Mouse (Mus musculus) forebrain, embryonic 13.5 days (tissue): Measurements from ENCODE around the gene Smc1b. TPM values are rescaled to one million over a fixed set of nuclear protein-coding genes. Genes with fewer than 3 reads are reported as not detected.

Experiments used
- ATAC-seq: fragments of 200-750 bp; cut with Nextera tagmentation; 2 replicates; pipeline ENCODE4 v1.8.0; 2017
- H3K27ac ChIP-seq: fragments of 300-500 bp; sonication (generic); 2 replicates; pipeline ENCODE4 v1.5.1; 2015; ENCODE audit warnings: inconsistent platforms, mild to moderate bottlenecking, moderate library complexity
- H3K27me3 ChIP-seq: fragments of 300-500 bp; sonication (generic); 2 replicates; pipeline ENCODE4 v1.6.1; 2015; ENCODE audit warnings: mild to moderate bottlenecking, inconsistent platforms
- H3K36me3 ChIP-seq: fragments of 300-500 bp; sonication (generic); 2 replicates; pipeline ENCODE4 v1.6.1; 2015; ENCODE audit warnings: mild to moderate bottlenecking, inconsistent platforms; ENCODE audit not compliant: poor library complexity, severe bottlenecking
- H3K4me1 ChIP-seq: fragments of 300-500 bp; sonication (generic); 2 replicates; pipeline ENCODE4 v1.6.1; 2015; ENCODE audit warnings: inconsistent platforms
- H3K4me2 ChIP-seq: fragments of 300-500 bp; sonication (generic); 2 replicates; pipeline ENCODE4 v1.6.1; 2015; ENCODE audit warnings: inconsistent platforms, mild to moderate bottlenecking, moderate library complexity
- H3K4me3 ChIP-seq: fragments of 300-500 bp; sonication (generic); 2 replicates; pipeline ENCODE4 v1.5.1; 2015; ENCODE audit warnings: mild to moderate bottlenecking, inconsistent platforms
- H3K9ac ChIP-seq: fragments of 300-500 bp; sonication (generic); 2 replicates; pipeline ENCODE4 v1.6.1; 2015; ENCODE audit warnings: mild to moderate bottlenecking, inconsistent platforms
- H3K9me3 ChIP-seq: fragments of 300-500 bp; sonication (generic); replicated peaks from 2 replicates; pipeline ENCODE4 v1.6.1; 2016; ENCODE audit warnings: inconsistent platforms
- WGBS: fragments of 180-500 bp; shearing (Covaris S2); methylation state at CpG from one replicate; pipeline ENCODE4 v1.1.7; 2015; 5-methylcytosine and 5-hydroxymethylcytosine counted together
- polyA plus RNA-seq: library from polyadenylated mRNA; unstranded; fragments of >200 nt; fragmentation: Nextera tagmentation; extraction: Ambion mirVana; gene quantifications from 2 replicates; pipeline ENCODE4 v1.2.1, GENCODE M21; 2015

Smc1b gene
- polyA plus RNA-seq, 1 experiment from 2014 or later = 0.21 TPM

GRCm38 (mm10) chr15:85072651-85073050 lies 59.1 kb downstream of the Smc1b start:
- H3K9me3 ChIP-seq = no peaks in the 10 kb centered on the region
- WGBS = 87% methylated on average over 2 of the region's 2 CpGs
- H3K4me1 ChIP-seq = no peaks in the 10 kb centered on the region
- no peak overlapping the region for H3K27ac ChIP-seq
- no peak overlapping the region for H3K9ac ChIP-seq
- no peak overlapping the region for H3K4me3 ChIP-seq
- H3K27me3 ChIP-seq = peaks cover 11% of the 10 kb centered on the region
- H3K4me2 ChIP-seq = no peak overlapping the region
- H3K36me3 ChIP-seq = no peaks in the 10 kb centered on the region
- no peak for ATAC-seq

- no peak for ATAC-seq
- no peaks in the 10 kb centered on the region for H3K4me1 ChIP-seq
- no peak overlapping the region for H3K4me2 ChIP-seq
- no peaks in the 10 kb centered on the region for H3K9me3 ChIP-seq
- peaks cover 8% of the 10 kb centered on the region; the same call in 1 of the 2 replicates for H3K27me3 ChIP-seq
- no peaks in the 10 kb centered on the region for H3K36me3 ChIP-seq
- no peak overlapping the region for H3K9ac ChIP-seq
- WGBS = 35% methylated on average over 2 of the region's 2 CpGs
- H3K27ac ChIP-seq = no peak overlapping the region
- H3K4me3 ChIP-seq = no peak overlapping the region
Observed at GRCm38 (mm10) chr15:85070561-85070960, 61.2 kb downstream of the Smc1b start.

GRCm38 (mm10) chr15:85063421-85063820 lies 68.3 kb downstream of the Smc1b start:
- Histone ChIP-seq H3K27me3 (no peaks in the 10 kb centered on the region), H3K4me3 (no peak overlapping the region), H3K9me3 (no peaks in the 10 kb centered on the region), H3K4me1 (no peaks in the 10 kb centered on the region), H3K4me2 (no peak overlapping the region), H3K9ac (no peak overlapping the region), H3K36me3 (peaks cover 23% of the 10 kb centered on the region), H3K27ac (no peak overlapping the region)
- WGBS = 89% methylated on average over 2 of the region's 2 CpGs
- ATAC-seq = no peak

DNA sequence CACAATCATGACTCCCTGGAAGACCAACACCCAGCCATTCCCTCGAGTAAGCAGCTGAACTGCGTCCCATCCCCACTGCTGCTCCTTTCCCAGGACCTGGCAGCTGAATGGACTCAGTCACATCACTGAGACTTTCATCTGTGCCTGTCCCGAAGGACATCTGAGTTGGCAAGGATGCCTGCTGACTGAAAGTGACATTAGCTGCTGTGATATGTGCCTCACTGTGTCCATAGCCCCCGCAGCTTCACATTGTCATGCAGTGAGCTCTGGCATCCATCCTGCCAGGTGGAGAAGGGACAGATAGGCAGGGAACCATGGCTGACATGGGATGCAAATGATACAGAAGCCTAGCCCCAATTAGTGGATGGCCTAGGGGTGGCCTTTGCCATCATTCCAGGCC lies 76.6 kb downstream of the Smc1b start:
- 83% methylated on average over 4 of the region's 4 CpGs for WGBS
- Histone ChIP-seq H3K9ac (no peak overlapping the region), H3K9me3 (no peaks in the 10 kb centered on the region), H3K4me3 (no peak overlapping the region), H3K4me1 (no peaks in the 10 kb centered on the region), H3K36me3 (peaks cover 45% of the 10 kb centered on the region), H3K4me2 (no peak overlapping the region), H3K27me3 (no peaks in the 10 kb centered on the region), H3K27ac (no peak overlapping the region)
- no peak for ATAC-seq

GRCm38 (mm10) chr15:85054098-85054497 lies 77.7 kb downstream of the Smc1b start:
- H3K4me3 ChIP-seq = no peak overlapping the region
- no peak overlapping the region for H3K4me2 ChIP-seq
- no peak overlapping the region for H3K27ac ChIP-seq
- no peaks in the 10 kb centered on the region for H3K9me3 ChIP-seq
- no peaks in the 10 kb centered on the region for H3K4me1 ChIP-seq
- H3K9ac ChIP-seq = no peak overlapping the region
- H3K36me3 ChIP-seq = peaks cover 52% of the 10 kb centered on the region
- H3K27me3 ChIP-seq = no peaks in the 10 kb centered on the region
- ATAC-seq = no peak
- 92% methylated on average over 3 of the region's 3 CpGs for WGBS

GRCm38 (mm10) chr15:85049758-85050157 lies 82.0 kb downstream of the Smc1b start:
- Histone ChIP-seq H3K4me3 (no peak overlapping the region), H3K27ac (no peak overlapping the region), H3K27me3 (0 out of 2 replicates have a peak, but pooled peaks cover 5% of the 10 kb centered on the region), H3K9ac (no peak overlapping the region), H3K36me3 (peaks cover 75% of the 10 kb centered on the region), H3K4me2 (no peak overlapping the region), H3K9me3 (no peaks in the 10 kb centered on the region), H3K4me1 (no peaks in the 10 kb centered on the region)
- no peak for ATAC-seq
- 84% methylated on average over 1 of the region's 1 CpGs for WGBS

DNA sequence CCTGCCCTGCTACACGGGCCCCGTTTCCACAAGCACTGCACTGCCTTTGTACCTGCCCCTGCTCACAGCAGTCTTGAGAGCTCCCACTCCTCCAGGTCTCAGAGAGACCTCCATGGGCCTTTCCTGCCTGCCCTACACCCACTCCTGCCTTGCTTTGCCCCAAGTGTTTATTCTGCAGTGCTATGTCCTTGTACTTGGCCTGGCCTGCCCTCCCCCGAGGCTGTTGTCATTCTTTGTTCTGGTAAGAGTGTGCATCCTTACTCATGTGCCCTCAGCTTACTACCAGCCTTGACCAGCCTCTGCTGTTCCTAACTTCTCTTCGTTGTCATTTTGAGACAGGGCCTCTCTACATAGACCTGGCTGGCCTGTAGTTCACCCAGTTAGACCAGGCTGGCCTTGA lies 83.9 kb downstream of the Smc1b start:
- 94% methylated on average over 4 of the region's 4 CpGs for WGBS
- H3K9ac ChIP-seq = no peak overlapping the region
- no peak overlapping the region for H3K4me3 ChIP-seq
- H3K36me3 ChIP-seq = peaks cover 63% of the 10 kb centered on the region
- H3K27ac ChIP-seq = no peak overlapping the region
- H3K9me3 ChIP-seq = no peaks in the 10 kb centered on the region
- H3K4me2 ChIP-seq = no peak overlapping the region
- no peak for ATAC-seq
- 0 out of 2 replicates have a peak, but pooled peaks cover 5% of the 10 kb centered on the region for H3K27me3 ChIP-seq
- peaks cover 10% of the 10 kb centered on the region for H3K4me1 ChIP-seq

GRCm38 (mm10) chr15:85046230-85046950 lies 85.4 kb downstream of the Smc1b start:
- ATAC-seq = no peak
- no peak overlapping the region for H3K9ac ChIP-seq
- H3K4me1 ChIP-seq = peaks cover 24% of the 10 kb centered on the region
- 0 out of 2 replicates have a peak, but pooled peaks cover 5% of the 10 kb centered on the region for H3K27me3 ChIP-seq
- WGBS = 92% methylated on average over 14 of the region's 14 CpGs
- no peaks in the 10 kb centered on the region for H3K9me3 ChIP-seq
- H3K27ac ChIP-seq = no peak overlapping the region
- no peak overlapping the region for H3K4me2 ChIP-seq
- peaks cover 50% of the 10 kb centered on the region for H3K36me3 ChIP-seq
- H3K4me3 ChIP-seq = no peak overlapping the region

GRCm38 (mm10) chr15:85043761-85044160 lies 88.0 kb downstream of the Smc1b start:
- H3K9ac ChIP-seq = no peak overlapping the region
- H3K4me3 ChIP-seq = no peak overlapping the region
- H3K27me3 ChIP-seq = 0 out of 2 replicates have a peak, but pooled peaks cover 12% of the 10 kb centered on the region
- H3K9me3 ChIP-seq = no peaks in the 10 kb centered on the region
- WGBS = 73% methylated on average over 5 of the region's 5 CpGs
- no peak for ATAC-seq
- H3K4me1 ChIP-seq = peaks cover 29% of the 10 kb centered on the region
- H3K27ac ChIP-seq = no peak overlapping the region
- peaks cover 28% of the 10 kb centered on the region for H3K36me3 ChIP-seq
- H3K4me2 ChIP-seq = no peak overlapping the region

- H3K4me3 ChIP-seq = no peak overlapping the region
- H3K27ac ChIP-seq = peak overlapping the region; percentile 65
- peak overlapping the region; percentile 1; the same call in 1 of the 2 replicates for H3K9ac ChIP-seq
- H3K4me1 ChIP-seq = peaks cover 34% of the 10 kb centered on the region
- H3K36me3 ChIP-seq = peaks cover 22% of the 10 kb centered on the region; the same call in 1 of the 2 replicates
- H3K4me2 ChIP-seq = peak overlapping the region; percentile 3; the same call in 1 of the 2 replicates
- WGBS = 54% methylated on average over 5 of the region's 5 CpGs
- H3K27me3 ChIP-seq = peaks cover 12% of the 10 kb centered on the region; the same call in 1 of the 2 replicates
- H3K9me3 ChIP-seq = no peaks in the 10 kb centered on the region
- no peak for ATAC-seq
Observed at GRCm38 (mm10) chr15:85043116-85043515, 88.6 kb downstream of the Smc1b start.

DNA sequence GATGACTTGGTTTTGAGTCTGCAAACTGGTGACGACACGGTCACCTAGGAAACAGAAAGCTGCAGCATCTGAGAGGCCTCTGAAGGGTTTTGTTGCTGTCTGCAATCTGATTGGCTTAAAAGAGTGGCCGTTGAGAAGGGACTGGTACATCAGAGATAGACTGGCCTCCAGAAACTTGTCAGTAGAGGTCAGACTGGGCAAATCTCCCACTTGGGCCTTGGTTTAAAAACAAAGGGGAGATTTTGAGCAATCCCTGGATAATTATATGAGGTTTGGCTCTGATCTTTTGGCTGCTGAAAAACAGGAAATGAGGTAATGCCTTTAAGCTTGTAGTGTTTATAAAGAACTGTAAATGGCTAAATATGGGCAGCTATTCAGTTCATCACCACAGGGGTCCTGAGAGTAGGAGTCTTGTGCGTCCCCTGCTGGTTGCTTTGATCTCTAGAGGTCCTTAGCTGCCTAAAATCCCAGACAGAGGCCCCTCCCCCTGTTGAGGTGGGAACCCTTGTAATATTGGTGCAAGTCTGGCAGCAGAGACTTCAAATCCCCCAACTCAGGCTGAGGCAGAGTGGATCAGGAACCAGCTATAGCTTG lies 89.3 kb downstream of the Smc1b start:
- Histone ChIP-seq H3K4me1 (peaks cover 41% of the 10 kb centered on the region), H3K4me2 (0 out of 2 replicates have a peak overlapping the region, but pooled peaks have one; percentile 3), H3K9ac (peak overlapping the region; percentile 1; the same call in 1 of the 2 replicates), H3K9me3 (no peaks in the 10 kb centered on the region), H3K27ac (peak overlapping the region; percentile 65), H3K4me3 (no peak overlapping the region), H3K36me3 (peaks cover 19% of the 10 kb centered on the region; the same call in 1 of the 2 replicates), H3K27me3 (peaks cover 12% of the 10 kb centered on the region; the same call in 1 of the 2 replicates)
- peak; percentile 86 for ATAC-seq
- 2% methylated on average over 4 of the region's 4 CpGs for WGBS

DNA sequence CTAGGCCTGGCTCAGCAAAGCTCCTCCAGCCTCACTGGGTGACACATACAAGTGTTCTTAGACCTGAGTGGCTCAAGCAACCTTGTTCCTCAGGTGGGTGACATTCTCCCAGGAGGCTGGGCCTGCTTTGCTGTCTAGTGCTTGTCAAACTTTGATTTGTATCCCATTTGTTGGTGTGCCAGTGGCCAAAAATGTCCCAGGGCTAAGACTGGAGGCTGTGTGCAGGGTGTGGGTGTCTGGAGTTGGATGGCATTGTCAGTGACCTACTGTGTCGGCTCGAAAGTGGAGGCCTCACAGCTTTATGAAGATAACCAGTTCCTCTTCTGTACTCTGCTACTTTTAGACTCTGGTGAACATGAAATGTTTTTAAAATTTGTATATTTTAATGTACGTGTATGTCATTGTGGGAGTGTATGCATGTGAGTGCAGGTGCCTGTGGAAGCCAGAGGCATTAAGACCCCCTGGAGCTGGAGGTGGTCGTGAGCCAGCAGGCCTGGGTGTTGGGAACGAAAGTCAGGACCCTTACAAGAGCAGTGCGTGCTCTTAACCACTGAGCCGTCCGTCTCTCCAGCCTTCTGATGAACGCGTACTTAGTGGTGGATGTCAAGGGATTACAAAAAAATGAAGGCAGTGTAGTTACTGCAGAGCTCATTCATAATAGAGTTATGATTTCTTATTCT lies 90.1 kb downstream of the Smc1b start:
- no peak for ATAC-seq
- Histone ChIP-seq H3K9ac (no peak overlapping the region), H3K9me3 (no peaks in the 10 kb centered on the region), H3K4me2 (no peak overlapping the region), H3K4me3 (no peak overlapping the region), H3K4me1 (peaks cover 45% of the 10 kb centered on the region), H3K27ac (peak overlapping the region; percentile 48), H3K36me3 (peaks cover 11% of the 10 kb centered on the region; the same call in 1 of the 2 replicates), H3K27me3 (peaks cover 12% of the 10 kb centered on the region; the same call in 1 of the 2 replicates)
- WGBS = 72% methylated on average over 10 of the region's 10 CpGs
